Mouse (Mus musculus) adrenal gland, adult 2 months (tissue): ENCODE results near the gene Vmn2r66. TPM values are rescaled to one million over a fixed set of nuclear protein-coding genes. Genes with fewer than 3 reads are reported as not detected.

Experiments
- DNase-seq: peaks from one replicate; pipeline ENCODE4 v3.0.0; 2021
- long read RNA-seq: library from polyadenylated mRNA; stranded (forward); transcript quantifications from one replicate; pipeline ENCODE4 v2.0.0, GENCODE M21; 2021
- polyA plus RNA-seq: library from polyadenylated mRNA; depleted of rRNA; stranded (reverse); fragments of >200 nt; gene quantifications from 2 replicates; pipeline ENCODE4 v1.2.3, GENCODE M21; 2012; rRNA removed
- total RNA-seq, 2 experiments: library from RNA; stranded (reverse); gene quantifications; 2 replicates each; pipeline ENCODE4 v1.2.3; 2021

Vmn2r66 gene
- not detected for total RNA-seq
- polyA plus RNA-seq: not detected in 2 replicates
- long read RNA-seq: 0 reads

GRCm38 (mm10) chr7:85012168-85012567, at the start of gene Vmn2r66:
TSS of gene Vmn2r66 (minus strand) at chr7:85012268.
- no peak for DNase-seq

GRCm38 (mm10) chr7:84996694-84997093, 15.4 kb downstream of the Vmn2r66 start:
- DNase-seq: no peak

GRCm38 (mm10) chr7:84964015-84964414, 48.1 kb downstream of the Vmn2r66 start, which contains the start of gene Vmn2r65:
TSS of gene Vmn2r65 (minus strand) at chr7:84964115.
- no peak for DNase-seq

Other genes starting within 250 kb of the Vmn2r66 start
- not detected for gene Olfr291, start 158.7 kb downstream of the Vmn2r66 start, total RNA-seq
- gene Olfr291, start 158.7 kb downstream of the Vmn2r66 start, polyA plus RNA-seq: not detected in 2 replicates
- not detected for gene Vmn2r65, start 48.2 kb downstream of the Vmn2r66 start, total RNA-seq
- gene Vmn2r65, start 48.2 kb downstream of the Vmn2r66 start, polyA plus RNA-seq: not detected in 2 replicates
- not detected for gene Vmn2r67, start 143.7 kb upstream of the Vmn2r66 start, total RNA-seq
- gene Vmn2r67, start 143.7 kb upstream of the Vmn2r66 start, polyA plus RNA-seq: not detected in 2 replicates
- not detected for gene Vmn2r68, start 225.5 kb upstream of the Vmn2r66 start, total RNA-seq
- gene Vmn2r68, start 225.5 kb upstream of the Vmn2r66 start, polyA plus RNA-seq: not detected in 2 replicates